Mouse (Mus musculus) liver, postnatal 0 days (tissue): ENCODE measurements around the gene Gfod1.

Experiments
- CTCF ChIP-seq: sonication (generic); IDR thresholded peaks from 2 replicates; pipeline ENCODE4 v1.5.1; 2016; ENCODE audit warnings: antibody characterized with exemption, low read depth
- EP300 ChIP-seq: IDR thresholded peaks from 2 replicates; pipeline ENCODE4 v1.6.1; 2016; ENCODE audit warnings: antibody characterized with exemption, low read depth, mild to moderate bottlenecking

DNA sequence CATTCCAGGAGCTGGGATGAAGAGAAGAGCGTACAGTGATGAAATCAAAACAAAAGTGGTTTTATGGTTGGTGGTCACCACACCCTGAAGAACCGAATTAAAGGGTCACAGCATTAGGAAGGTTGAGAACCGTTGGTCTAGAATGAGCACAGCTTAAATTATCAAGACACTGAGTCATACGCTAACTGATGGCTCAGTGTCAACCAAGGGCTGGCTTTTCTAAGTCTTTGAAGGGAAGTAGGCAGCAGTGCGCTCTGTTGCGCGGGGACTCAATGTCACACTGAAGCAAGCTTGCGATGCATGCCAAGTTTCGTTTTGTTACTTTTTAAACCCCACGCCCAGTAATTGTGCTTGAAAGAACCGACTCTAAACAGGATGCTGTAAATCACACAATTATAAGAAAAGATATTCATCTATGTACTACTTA lies 64.2 kb downstream of the Gfod1 start:
- no peak for TF ChIP-seq CTCF
- TF ChIP-seq EP300, result no peak
